Mouse (Mus musculus): Measurements from ENCODE around the gene Galnt7. TPM values are rescaled to one million over a fixed set of nuclear protein-coding genes. Genes with fewer than 3 reads are reported as not detected.
A peak's percentile ranks its signal among the peaks of the same experiment; 100 is the strongest.
"Not testable (repeated sequence)": the region's sequence is repeated elsewhere in the genome, so short reads cannot be mapped to it uniquely, and the experiment has no call there.

Gene Galnt7
- polyA plus RNA-seq, 1 experiment = 12.0 TPM

- DNase-seq (ENCODE audit: low read depth, low spot score) = no peak
- WGBS = 91% methylated on average over 14 of the region's 14 CpGs
These were observed 100.5 kb downstream of the Galnt7 start for GRCm38 (mm10) chr8:57552102-57553032.

DNA sequence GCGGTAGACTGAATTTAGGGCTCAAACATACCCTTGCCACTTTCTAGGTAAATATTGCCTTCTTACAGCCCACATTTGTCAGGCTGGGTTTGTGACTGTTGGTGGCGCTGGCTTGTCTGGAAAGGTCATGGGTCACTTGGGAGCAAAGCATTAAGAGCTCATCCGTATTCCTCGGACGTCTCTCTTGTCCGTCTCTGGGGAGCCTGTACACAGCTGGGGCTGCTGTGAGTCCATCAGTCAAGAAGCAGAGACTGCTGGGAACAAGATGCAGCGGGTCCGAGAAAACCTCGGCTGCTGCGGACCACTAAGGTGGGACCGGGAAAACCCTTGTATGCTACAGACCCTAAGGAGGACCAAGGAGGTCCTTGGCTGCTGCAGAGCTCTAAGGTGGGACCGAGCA lies 105.3 kb downstream of the Galnt7 start:
- DNase-seq (ENCODE audit: low read depth, low spot score) = no peak
- 88% methylated on average over 12 of the region's 12 CpGs for WGBS

- no peak for DNase-seq (ENCODE audit: low read depth, low spot score)
- WGBS = 91% methylated on average over 3 of the region's 3 CpGs
These were observed 106.0 kb downstream of the Galnt7 start for GRCm38 (mm10) chr8:57546834-57547233.

DNA sequence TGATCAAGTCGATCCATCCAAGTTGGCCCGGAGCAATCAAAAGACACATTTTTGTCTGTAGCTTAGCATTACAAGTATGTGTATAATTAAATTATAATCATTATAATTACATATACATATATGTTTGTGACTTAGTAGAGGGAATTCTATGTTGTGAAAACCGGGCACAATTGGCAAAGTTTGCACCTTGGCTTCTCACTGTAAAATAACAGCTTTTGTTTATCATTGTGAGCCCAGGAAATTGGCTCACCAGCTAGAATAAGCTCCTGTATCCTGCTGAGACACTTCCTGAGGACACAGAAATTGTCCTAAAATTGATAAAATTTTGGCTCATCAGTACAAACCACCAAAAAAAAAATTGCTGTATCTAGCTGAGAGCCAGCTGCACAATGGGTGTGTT lies 106.4 kb downstream of the Galnt7 start:
- no peak for DNase-seq (ENCODE audit: low read depth, low spot score)
- 75% methylated on average over 3 of the region's 3 CpGs for WGBS

DNA sequence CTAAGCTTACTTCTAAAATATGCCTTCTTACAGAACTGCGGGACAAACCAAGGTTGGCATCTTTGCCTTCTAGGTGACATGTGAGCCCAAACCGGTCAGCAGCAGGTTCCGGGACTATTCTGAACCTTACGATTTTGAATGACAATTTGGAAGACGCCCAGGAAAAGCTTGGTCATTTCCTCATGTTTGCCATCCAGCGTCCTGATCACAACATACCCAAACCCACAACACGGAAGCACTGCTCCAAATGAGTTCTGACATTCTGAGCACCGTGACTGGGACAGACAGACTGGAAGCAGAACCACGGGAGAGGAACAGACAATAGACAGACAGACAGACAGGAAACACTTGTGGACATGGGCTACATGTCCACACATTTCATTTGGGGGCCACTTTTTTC lies 111.4 kb downstream of the Galnt7 start:
- no peak for DNase-seq (ENCODE audit: low read depth, low spot score)
- WGBS = 68% methylated on average over 9 of the region's 9 CpGs

DNA sequence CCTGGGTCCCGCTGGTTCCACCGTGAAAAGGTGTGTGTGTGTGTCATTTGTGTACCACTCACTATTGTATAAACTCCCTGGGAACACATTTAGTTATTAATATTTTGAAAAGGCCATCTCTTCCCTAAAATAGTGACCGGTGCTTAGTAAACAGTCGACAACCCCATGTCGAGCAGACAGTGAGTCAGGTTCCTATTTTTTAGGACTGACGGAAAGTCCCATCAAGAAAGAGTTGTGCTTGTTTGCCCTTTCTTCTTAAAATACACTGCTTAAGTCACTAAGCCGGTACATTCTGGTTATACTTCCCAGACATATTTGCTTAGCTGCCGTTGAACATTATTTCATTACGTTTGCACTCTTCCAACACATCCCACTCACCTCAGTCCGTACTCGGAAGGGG lies 111.9 kb downstream of the Galnt7 start:
- DNase-seq (ENCODE audit: low read depth, low spot score) = no peak
- WGBS = 73% methylated on average over 11 of the region's 11 CpGs

GRCm38 (mm10) chr8:57540110-57540838 lies 112.6 kb downstream of the Galnt7 start:
- DNase-seq (ENCODE audit: low read depth, low spot score) = peak; percentile 28
- WGBS = 49% methylated on average over 12 of the region's 12 CpGs

DNA sequence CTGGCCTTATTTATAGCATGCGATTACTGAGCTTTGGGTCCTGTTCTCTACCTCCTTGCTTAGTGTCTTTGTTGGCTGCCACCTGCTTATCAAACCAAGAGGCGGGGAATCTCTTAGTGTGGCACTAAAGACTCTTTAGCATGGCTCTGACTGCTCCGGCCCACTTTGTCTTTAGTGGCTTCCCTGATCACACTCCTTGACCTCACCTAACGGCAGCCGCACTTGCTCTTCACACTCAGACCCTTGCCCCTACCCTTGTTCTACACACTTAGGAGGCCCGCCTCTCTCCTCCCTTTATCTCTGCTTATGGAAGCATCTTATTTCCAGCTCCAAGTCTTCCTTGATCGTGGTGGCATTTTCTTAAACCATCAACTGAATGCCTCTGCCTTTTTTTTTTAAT lies 114.2 kb downstream of the Galnt7 start:
- WGBS = 84% methylated on average over 7 of the region's 7 CpGs
- no peak for DNase-seq (ENCODE audit: low read depth, low spot score)

GRCm38 (mm10) chr8:57536167-57536566 lies 116.7 kb downstream of the Galnt7 start:
- whole genome bisulfite sequencing = 96% methylated on average over 6 of the region's 6 CpGs
- DNase-seq (ENCODE audit: low read depth, low spot score) = no peak

GRCm38 (mm10) chr8:57534495-57534894 lies 118.3 kb downstream of the Galnt7 start:
- WGBS = 67% methylated on average over 4 of the region's 4 CpGs
- DNase-seq (ENCODE audit: low read depth, low spot score) = no peak

DNA sequence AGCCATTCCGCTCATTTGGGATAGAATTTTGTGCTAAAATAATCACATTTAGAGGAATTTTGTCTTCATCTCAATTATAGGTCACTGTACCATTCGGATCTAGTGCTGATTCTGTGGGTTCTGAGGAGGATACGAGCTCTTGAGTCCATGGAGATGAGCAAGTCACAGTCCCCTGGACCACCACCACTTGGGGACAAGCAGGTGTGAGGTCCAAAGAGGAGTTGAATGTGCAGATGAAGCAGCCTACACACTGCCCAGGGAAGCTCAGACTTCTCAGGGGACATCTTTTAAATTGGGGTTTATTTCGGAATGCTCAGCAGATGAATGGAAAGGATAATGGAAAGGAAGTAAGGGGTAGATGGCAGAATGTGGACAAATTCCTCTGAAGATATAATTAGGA lies 119.7 kb downstream of the Galnt7 start:
- DNase-seq (ENCODE audit: low read depth, low spot score) = no peak
- 92% methylated on average over 4 of the region's 4 CpGs for WGBS

DNA sequence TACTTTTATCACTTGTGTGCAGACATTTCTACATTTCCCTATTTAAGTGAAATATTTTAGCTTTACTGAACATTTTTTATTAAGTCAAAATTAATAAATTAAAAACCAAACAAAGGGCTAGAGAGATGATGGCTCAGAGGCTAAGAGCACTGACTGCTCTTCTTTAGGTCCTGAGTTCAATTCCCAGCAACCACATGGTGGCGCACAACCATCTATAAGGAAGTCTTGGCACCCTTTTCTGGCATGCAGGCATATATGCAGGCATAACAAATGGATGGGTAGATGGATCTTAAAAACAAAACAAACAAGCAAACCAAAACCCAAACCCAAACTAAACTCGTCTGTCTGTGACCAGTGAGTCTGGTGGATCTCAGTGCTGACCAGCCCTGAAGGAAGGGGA lies 120.6 kb downstream of the Galnt7 start:
- no peak for DNase-seq (ENCODE audit: low read depth, low spot score)
- 55% methylated on average over 2 of the region's 2 CpGs for WGBS

DNA sequence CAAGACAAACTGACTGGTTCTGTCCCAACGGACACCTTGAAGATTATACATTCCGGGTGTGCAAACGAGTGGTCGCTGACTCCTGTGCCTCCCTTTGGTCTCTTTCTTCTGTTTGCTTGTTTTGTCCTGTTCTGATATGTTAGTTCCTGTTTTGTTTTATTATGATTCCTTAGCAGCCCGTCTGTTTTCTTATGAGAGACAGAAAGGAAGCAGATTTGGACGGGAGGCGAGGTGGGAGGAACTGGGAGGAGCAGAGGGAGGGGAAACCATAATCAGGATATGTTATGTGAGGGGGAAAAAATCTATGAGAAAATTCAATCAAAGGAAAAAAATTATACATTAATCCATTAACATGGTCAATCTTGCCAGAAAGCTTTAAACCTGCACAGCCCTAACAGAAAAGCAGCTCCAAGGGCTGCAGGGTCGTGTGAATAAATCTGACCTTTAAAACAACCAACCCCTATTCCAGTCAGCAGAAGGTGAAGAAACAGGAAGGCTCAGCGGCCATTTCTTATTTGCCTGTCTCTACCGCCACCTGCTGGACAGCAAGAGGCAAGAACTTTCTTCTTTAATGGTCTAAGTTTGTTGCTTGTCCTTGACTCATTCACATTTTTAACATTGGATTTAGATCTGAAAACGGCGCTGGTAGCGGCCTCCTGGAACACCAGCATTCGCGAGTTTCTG lies 122.0 kb downstream of the Galnt7 start:
- WGBS = 10% methylated on average over 15 of the region's 15 CpGs
- peak; percentile 74 for DNase-seq (ENCODE audit: low read depth, low spot score)

- no peak for DNase-seq (ENCODE audit: low read depth, low spot score)
- WGBS = 70% methylated on average over 13 of the region's 13 CpGs
These were observed 122.6 kb downstream of the Galnt7 start for GRCm38 (mm10) chr8:57530238-57530637.

GRCm38 (mm10) chr8:57528036-57528435 lies 124.8 kb downstream of the Galnt7 start:
- DNase-seq (ENCODE audit: low read depth, low spot score) = no peak
- WGBS = 93% methylated on average over 1 of the region's 1 CpGs

DNA sequence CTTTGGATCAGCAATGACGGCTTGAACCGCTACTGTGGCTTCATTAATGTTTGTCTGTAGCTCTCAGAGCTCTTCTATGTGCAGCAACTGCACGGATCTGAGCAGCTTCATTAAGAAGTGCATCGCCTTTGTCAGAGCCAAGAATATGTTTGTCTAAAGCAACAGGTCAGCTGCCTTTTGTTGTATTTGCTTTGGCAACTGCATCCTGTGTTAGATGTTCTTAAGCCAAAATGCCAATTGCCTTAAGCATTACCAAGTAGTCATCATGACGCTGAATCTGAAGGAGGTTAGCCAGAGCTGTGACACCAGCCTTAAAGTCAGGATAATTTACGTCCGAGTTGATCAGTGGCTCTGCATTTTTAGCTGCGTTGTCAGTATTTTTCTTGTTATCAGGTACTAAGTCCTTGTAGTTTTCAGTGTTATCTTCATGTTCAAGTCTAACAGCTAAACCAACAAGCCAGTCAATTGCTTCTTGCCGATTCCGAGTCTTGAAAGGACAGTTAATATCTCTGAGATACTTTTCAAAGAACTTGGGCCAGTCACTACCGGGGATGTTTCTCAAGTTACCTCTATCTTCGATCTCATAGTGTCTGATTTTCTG lies 132.5 kb downstream of the Galnt7 start:
- no peak for DNase-seq (ENCODE audit: low read depth, low spot score)
- 69% methylated on average over 12 of the region's 12 CpGs for WGBS

- 90% methylated on average over 3 of the region's 3 CpGs for WGBS
- no peak for DNase-seq (ENCODE audit: low read depth, low spot score)
These were observed 135.1 kb downstream of the Galnt7 start for GRCm38 (mm10) chr8:57517723-57518122.

GRCm38 (mm10) chr8:57516685-57517084 lies 136.1 kb downstream of the Galnt7 start:
- DNase-seq (ENCODE audit: low read depth, low spot score) = not testable (repeated sequence)
- 81% methylated on average over 5 of the region's 5 CpGs for WGBS

GRCm38 (mm10) chr8:57513178-57513661 lies 139.6 kb downstream of the Galnt7 start:
- WGBS = 4% methylated on average over 10 of the region's 10 CpGs
- not testable (repeated sequence) for DNase-seq (ENCODE audit: low read depth, low spot score)

All from large intestine, adult 2 months (tissue).